Mouse (Mus musculus) CH12.LX (cell line): ENCODE data around the gene Cnnm3.

Experiments
- CHD2 ChIP-seq: IDR thresholded peaks from 2 replicates; pipeline ENCODE4 v1.6.1; 2011; ENCODE audit warnings: low read length, improper control_type of control experiment
- E2F4 ChIP-seq: IDR thresholded peaks from 2 replicates; pipeline ENCODE4 v1.6.1; 2011; ENCODE audit warnings: low read depth, low read length, improper control_type of control experiment; ENCODE audit not compliant: insufficient replicate concordance
- POLR2A ChIP-seq: IDR thresholded peaks from 2 replicates; pipeline ENCODE4 v1.6.1; 2011; ENCODE audit warnings: low read depth, mild to moderate bottlenecking, improper control_type of control experiment, low read length
- POLR2AphosphoS2 ChIP-seq: IDR thresholded peaks from 2 replicates; pipeline ENCODE4 v1.6.1; 2011; ENCODE audit warnings: low read depth, low read length, improper control_type of control experiment
- TBP ChIP-seq: conservative IDR thresholded peaks from 2 replicates; pipeline ENCODE4 v1.6.1; 2011; ENCODE audit warnings: low read depth, low read length, improper control_type of control experiment

- TF ChIP-seq E2F4, result no peak
- no peak for TF ChIP-seq TBP
- TF ChIP-seq POLR2AphosphoS2, result no peak
- TF ChIP-seq CHD2, result no peak
- no peak for TF ChIP-seq POLR2A
These were observed 23.0 kb downstream of the Cnnm3 start for GRCm38 (mm10) chr1:36534595-36535058.
